Mouse (Mus musculus) cerebellum, adult 18-20 months (tissue): ENCODE results near the gene Ngly1.

Source experiments
- DNase-seq, 2 experiments: peaks; one replicate each; pipeline ENCODE4 v3.0.0; 2021

Gene Ngly1

GRCm38 (mm10) chr14:16249171-16249874 is at the start of gene Ngly1, which contains the start of gene Oxsm:
Gene Ngly1 (plus strand): TSS chr14:16249280.
Gene Oxsm (minus strand): TSS chr14:16249808.
- peak; percentile 80 to 93 for DNase-seq

DNA sequence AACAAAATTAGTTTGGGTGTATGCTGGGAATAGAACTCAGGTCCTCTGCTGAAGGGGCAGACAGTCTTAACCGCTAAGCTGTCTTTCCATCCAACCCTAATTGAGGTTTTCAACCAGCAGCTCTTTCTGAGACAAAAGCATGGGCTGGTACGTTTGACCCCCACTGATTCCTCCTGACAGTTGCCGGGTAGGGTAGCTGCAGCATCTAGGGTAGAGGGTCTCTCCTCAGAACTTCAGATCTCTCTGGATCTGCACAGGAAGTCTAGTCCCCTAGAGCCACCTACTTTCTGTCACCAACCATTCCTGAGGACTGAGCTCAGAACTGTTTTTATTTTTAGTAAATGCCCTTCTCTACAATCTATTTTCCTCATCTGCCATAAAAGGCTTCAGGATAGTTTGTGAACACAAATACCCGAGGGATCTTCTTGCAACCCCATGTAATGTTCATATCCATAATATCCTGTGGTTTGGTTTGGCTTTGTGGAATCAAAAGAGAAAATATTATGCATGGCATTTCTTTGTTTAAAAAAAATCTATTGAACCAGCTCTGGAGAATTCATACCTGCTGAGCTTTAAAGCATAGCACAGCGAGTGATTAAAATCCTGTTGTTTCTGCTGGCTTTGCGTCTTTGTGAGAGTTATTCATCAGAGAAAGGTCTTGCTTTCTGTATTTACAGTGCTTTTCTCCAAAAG is 48.7 kb upstream of the Ngly1 start:
- no peak for DNase-seq

GRCm38 (mm10) chr14:16200969-16201638 is 48.0 kb upstream of the Ngly1 start:
- peak; percentile 68 to 75 for DNase-seq

DNA sequence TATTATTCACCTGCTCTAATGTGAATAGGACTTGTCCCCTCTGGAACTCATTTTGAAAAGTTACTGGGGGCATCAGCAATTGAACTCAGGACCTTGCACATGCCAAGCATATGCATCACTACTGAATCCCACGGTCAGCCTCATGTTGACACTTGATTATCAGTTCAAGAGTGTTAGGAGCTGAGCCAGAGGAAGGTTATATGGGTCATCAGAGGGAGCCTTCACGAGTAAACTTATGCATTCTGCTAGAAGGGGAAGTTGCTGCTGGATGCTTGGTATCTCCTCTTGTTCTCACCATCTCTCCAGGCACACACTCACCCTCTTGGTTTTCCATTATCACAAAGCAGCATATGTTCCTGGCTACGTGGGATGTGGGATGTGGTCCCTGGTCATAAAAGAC is 47.4 kb upstream of the Ngly1 start:
- DNase-seq: no peak

GRCm38 (mm10) chr14:16207722-16208121 is 41.4 kb upstream of the Ngly1 start:
- DNase-seq: no peak

- DNase-seq: peak in 1 of 2 experiments; percentile 38
These were observed 30.1 kb upstream of the Ngly1 start for GRCm38 (mm10) chr14:16219015-16219414.

DNA sequence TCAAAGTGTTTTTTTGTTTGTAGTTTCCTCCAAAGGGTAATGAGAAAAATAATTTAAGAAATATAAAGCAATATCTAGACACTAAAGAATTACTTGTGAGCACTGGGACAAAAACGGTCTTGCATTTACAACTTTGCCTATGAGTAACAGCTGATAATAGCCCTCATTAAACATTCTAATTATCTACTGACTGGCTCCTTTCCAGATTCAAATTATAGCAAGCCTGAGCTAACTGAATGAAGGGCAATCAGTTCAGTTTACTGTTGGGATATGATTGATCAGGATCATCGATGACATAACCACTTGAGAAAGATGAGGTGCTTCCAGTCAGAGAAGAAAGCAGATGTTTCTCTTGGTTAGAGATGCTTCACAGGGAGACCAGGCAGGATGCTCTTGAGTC is 19.7 kb upstream of the Ngly1 start:
- DNase-seq: no peak

- DNase-seq: no peak
These were observed 18.5 kb upstream of the Ngly1 start for GRCm38 (mm10) chr14:16230581-16230980.

DNA sequence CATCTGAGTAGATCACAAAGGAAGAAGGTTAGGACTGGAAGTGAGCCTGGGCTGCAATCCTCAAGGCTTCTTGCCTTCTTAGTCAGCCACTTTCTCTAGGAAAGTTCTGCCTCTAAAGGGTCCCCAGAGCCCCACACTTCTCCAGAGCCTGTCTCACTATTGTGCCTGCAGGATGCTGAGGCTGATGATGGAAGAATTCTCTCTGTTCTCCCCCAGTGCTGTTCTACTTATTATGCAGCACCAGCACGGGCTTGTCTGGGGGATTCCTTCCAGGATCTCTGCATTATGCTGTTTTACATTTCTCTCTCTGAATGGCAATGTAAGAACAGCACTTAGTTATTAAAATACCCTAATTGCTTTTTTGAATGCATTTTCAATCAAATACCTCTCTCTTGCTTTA is 15.6 kb upstream of the Ngly1 start:
- no peak for DNase-seq

- no peak for DNase-seq
These were observed 12.6 kb upstream of the Ngly1 start for GRCm38 (mm10) chr14:16236466-16236865.

DNA sequence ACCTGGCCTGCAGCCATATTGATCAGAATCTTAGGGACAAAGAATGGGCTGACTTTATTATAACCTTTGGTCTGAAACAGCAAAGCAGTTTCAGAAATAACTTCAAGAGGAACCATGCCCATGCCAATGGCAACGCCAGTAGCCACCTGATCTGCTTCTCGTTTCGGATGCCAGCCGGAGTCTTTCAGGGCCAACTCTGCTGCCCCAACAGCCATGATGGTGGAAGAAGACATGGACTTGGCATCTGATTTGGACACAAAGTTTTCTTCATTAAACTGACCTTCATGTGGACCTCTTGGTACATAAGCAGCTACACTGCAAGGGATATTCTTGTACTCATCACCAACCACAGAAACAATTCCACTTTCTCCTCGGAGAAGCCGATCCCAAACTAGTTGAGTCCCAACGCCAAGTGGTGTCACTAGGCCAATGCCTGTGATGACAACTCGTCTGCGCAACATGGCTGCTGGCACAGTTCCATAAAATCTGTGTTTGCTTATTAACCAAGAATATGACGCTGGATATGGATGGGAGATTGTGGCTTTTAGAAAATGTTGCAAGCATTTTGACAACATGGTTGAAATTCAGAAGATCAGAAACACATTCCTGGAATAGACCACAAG is 6.8 kb upstream of the Ngly1 start:
- peak; percentile 15 to 28 for DNase-seq

- peak; percentile 90 to 93 for DNase-seq
These were observed 6.0 kb upstream of the Ngly1 start for GRCm38 (mm10) chr14:16242947-16243602.

- DNase-seq: peak; percentile 14 to 39
These were observed 5.4 kb upstream of the Ngly1 start for GRCm38 (mm10) chr14:16243603-16244209.

DNA sequence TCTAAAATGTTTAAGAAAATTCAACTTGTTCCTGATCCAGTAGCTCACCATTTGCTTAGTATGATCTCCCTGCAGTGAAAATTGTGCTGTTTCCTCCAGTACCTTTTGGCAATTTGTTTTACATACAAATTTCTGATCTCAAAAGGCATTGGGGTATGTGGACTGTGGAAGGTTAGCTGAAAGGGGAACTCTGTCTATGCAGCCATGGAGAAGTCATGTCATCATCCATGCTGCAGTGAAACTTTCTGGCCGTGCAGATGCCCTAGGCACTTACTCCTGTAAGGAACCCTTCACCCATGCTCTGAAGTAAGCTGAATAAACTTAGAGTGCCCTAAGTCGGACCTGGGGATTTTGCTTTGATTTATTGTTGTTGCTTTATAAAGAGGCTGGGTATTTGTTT is 4.7 kb upstream of the Ngly1 start:
- DNase-seq: no peak

DNA sequence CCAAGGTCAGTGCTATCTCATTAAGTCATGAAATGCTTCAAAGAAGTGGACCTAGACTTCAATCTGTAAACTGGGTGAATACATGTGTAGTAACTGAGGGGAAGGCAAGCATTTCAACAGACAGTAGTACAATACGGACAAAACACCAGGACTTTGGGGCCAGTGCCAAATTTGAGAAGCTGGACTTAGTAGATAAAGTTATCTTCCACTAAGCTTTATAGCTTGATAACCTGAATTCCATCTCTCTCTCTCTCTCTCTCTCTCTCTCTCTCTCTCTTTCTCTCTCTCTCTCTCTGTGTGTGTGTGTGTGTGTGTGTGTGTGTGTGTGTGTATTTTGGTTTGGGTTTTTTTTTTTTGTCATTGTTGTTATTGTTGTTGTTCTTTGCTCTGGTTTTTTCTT is 4.0 kb upstream of the Ngly1 start:
- DNase-seq: no peak

- DNase-seq: no peak
These were observed 2.7 kb upstream of the Ngly1 start for GRCm38 (mm10) chr14:16246340-16246912.

DNA sequence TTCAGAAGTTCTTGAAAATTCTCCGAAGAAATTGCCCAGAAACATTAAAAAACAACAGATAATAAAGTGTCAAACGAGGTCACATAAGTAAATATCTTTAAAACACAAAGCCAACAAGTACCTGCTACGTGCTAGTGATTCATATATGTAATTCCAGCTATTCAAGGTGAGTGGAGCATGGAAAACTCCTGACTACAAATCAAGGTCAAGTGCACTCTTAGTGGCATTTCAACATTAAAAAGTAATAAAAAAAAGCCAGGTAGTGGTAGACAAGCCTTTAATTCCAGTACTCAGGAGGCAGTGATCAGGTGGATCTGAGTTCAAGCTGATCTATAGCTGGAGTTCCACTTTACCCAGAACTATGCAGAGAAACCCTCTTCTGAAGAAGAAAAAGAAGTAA is 945 bp upstream of the Ngly1 start:
- DNase-seq: no peak

DNA sequence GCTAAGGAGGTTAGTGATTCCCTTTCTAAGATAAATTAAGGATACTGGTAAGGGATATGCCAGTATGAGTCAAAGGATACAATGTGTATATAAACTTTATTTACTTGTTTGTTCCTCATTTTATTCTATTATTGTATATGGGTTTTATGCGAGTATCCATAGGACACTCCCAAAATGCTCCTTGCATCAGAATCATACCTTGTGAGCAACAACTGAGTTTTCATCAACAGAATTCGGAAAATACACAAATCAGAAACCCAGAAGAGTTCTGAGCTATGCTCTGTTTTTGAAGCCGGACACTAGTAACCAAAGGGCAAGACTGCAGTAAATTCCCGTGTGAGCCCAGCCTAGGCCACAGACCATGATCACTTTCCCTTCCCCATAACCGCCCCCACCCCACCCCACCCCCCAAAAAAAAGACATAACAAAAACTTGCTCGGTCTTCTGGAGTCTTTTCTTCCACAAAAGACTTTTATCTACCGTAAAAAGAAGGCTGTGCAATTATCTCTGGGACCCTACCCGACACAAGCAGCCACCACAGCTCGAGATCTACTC is 400 bp upstream of the Ngly1 start:
- no peak for DNase-seq

DNA sequence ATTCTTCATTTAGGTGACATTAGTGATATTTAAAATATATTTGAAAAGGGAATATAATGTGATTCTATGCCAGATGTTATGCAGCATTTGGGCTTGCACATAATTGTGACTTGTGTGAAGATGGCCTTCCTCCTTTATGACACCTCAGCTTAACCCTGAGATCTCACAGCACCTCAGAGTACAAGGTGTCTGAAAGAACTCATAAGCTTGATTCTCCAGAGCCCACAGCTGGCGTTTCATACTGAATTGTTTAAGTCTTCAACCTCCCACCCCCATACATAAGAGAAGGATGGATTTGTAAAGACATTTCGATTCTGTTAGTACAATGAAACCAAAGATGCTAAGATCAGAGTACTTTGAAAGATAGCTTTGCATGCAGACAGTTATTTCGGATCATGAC is 1.0 kb downstream of the Ngly1 start:
- DNase-seq: no peak

- no peak for DNase-seq
These were observed 6.7 kb downstream of the Ngly1 start for GRCm38 (mm10) chr14:16255745-16256144.

DNA sequence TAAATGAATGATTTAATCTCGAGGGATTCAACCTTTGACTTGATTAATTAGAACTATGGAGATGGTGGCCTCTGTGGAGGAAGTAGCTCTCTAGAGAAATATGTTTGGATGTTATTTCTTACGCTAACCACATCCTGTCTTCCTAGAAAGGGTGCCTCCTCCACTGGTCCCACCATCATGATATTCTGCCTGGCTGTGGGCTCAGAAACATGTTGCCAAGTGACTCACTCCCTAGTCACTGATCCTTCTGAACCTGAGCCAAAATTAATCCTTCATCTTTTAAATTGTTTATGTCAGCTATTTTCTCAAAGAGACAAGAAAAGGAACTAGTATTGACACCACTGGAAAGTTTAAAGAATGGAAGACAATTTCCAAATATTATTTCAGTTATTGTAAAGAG is 7.1 kb downstream of the Ngly1 start:
- no peak for DNase-seq

- peak; percentile 72 to 83 for DNase-seq
These were observed 11.5 kb downstream of the Ngly1 start for GRCm38 (mm10) chr14:16260541-16260940.
